Mouse (Mus musculus) adrenal gland, postnatal 36 days (tissue): ENCODE measurements around the gene Hibch. TPM values are rescaled to one million over a fixed set of nuclear protein-coding genes. Genes with fewer than 3 reads are reported as not detected.
A peak's percentile ranks its signal among the peaks of the same experiment; 100 is the strongest.
"Not testable (repeated sequence)": the region's sequence is repeated elsewhere in the genome, so short reads cannot be mapped to it uniquely, and the experiment has no call there.

Experiments
- DNase-seq, 2 experiments: peaks; one replicate each; pipeline ENCODE4 v3.0.0; 2021; ENCODE audit warnings: mixed read lengths in 1 of 2
- total RNA-seq, 2 experiments: library from RNA; stranded (reverse); gene quantifications; 2 replicates each; pipeline ENCODE4 v1.2.3; 2021

The Hibch gene
- total RNA-seq, 2 experiments from 2014 or later: 70.4 to 76.9 TPM

- no peak for DNase-seq
Observed at GRCm38 (mm10) chr1:52867876-52868275, 23.1 kb downstream of the Hibch start.

DNA sequence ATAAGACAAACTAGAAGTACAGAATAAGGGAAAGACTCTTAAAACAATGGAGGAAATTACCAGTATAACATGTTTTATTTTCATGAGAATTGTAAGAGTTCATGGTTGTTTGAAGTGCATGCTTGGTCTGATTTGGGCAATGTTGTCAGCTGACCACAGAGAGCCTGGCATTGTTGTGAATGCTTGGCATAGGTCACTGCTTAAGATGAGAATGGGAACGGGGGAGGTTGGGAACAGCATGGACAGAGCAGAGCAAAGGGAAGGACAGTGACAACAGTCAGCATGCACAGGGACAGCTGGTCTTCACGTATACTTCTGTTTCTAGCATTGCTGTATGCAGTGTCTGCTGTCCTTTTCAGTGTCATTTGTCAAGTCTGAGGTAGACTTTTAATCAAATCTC, 39.5 kb downstream of the Hibch start:
- DNase-seq: peak in 1 of 2 experiments; percentile 2

- no peak for DNase-seq
Observed at GRCm38 (mm10) chr1:52909783-52910182, 65.1 kb downstream of the Hibch start.

DNA sequence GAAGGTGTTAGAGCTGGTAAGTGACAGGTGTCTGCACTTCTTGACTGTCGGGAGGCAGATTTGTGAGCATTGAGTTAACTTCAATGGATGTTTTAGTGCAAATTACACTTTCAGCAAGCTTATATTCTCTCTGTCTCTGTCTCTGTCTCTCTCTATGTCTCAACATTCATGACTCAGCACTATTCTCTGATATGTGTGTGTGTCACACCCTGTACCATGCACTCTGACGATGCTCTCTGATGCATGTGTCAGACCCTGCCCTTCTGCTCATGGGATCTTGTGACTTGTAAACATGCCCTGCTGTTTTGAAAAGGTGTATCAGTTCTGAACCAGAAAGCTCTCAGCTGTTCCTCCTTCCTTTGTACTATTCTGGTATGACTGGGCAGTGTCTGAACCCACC, 71.9 kb downstream of the Hibch start:
- DNase-seq: no peak

DNA sequence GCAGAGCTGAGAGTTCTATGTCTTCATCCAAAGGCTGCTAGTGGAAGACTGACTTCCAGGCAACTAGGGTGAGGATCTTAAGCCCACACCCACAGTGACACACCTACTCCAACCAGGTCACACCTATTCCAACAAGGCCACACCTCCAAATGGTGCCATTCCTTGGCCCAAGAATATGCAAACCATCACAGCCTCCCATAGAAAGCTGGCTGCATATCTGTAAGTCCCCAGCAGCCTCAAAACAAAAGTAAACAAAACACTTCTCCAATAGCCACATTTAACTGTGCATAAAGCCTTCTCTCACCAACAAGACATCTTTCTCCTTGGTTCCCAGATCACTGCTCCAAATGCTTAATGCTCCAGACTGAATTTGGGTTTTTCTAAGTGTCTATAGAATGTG, 74.2 kb downstream of the Hibch start:
- DNase-seq: not testable (repeated sequence)

DNA sequence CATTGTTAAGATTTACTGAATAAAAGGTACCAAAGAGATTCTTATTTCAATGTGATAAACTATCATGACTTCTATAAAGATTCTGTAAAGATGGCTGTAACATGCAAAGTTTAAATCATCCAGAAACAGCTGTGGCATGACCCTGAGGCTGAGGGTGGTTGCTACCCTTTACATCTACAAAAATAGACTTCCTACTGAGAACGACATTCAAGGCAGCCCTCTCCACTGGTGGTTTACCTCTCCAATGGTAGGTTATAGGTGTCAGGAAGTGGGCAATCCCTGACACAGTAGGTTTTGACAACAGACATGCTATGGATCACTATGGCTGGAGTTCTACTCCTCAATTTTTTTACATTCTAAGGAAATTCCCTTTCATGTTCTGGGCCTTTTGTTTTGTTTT, 79.8 kb downstream of the Hibch start:
- not testable (repeated sequence) for DNase-seq

DNA sequence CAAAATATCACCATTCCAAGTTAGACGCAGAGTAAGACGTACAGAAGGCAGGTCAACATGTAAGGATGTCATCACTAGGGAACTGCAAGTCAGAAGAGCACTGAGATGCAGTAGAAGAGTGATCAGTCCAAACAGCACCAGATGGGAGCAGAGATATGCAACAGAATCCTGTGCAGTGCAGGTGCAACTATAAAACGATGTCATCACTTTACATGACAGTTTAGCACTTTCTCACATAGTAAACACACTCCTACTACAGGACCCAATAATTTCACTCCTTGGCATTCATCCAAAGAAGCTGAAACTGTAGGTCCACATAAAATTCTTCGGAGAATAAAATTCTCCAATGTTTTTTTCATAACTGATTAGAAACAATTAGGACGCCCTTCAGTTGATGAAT, 89.8 kb downstream of the Hibch start:
- no peak for DNase-seq

DNA sequence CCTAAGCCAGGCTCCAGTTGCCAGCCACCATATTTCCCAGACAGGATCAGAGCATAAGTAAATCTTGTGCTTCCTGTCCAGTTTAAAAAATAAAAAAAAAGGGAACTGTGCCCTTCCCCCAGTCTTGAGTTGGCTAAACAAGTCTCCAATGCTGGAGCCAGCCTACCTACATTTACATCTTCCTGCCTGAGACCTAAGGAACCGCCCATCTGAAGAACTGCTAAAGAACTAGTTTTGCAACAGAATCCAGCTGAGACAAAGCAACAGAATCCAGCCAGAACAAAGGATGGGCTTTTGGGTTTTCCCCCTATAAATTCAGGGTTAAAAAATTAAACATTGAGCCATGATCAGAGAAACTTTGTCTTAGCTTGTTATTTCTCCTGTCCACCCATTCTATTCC, 94.3 kb downstream of the Hibch start:
- DNase-seq: no peak

GRCm38 (mm10) chr1:52947895-52948294, 103.2 kb downstream of the Hibch start:
- no peak for DNase-seq

DNA sequence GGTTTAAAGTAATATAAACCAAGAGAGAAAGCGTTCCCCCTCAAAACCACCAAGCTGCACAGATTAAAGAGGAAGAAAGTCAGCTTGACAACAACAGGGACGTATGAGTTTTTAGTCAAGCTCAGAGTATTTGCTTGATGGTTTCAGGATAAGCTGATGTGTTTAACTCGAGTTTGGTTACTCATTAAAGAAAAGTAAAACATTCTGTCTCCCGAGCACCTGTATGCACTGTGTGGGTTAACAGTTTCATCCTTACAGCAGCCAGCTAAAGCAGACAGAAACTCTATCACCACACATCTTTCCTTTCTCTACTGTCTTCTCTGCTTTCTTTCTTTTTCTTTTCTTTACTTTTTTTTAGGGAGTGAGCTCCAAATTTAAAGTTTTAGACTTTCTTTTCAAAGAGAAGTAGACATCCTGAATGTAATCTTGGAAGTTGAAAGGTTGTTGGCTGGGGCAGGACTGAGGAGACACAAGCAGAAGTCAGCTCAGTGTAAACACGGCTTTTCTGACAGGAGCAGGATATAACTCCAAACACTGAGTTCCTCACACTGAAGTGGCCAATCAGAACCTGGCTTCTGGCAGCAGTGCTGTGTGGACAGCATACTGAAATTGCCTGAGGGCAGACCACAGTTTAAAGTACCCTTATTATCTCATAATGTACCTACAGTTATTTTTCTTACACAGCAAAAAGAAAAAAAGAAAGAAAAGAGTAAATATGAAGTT, 106.6 kb downstream of the Hibch start:
- peak in 1 of 2 experiments; percentile 2 for DNase-seq

GRCm38 (mm10) chr1:52952143-52952542, 107.4 kb downstream of the Hibch start:
- DNase-seq: no peak

DNA sequence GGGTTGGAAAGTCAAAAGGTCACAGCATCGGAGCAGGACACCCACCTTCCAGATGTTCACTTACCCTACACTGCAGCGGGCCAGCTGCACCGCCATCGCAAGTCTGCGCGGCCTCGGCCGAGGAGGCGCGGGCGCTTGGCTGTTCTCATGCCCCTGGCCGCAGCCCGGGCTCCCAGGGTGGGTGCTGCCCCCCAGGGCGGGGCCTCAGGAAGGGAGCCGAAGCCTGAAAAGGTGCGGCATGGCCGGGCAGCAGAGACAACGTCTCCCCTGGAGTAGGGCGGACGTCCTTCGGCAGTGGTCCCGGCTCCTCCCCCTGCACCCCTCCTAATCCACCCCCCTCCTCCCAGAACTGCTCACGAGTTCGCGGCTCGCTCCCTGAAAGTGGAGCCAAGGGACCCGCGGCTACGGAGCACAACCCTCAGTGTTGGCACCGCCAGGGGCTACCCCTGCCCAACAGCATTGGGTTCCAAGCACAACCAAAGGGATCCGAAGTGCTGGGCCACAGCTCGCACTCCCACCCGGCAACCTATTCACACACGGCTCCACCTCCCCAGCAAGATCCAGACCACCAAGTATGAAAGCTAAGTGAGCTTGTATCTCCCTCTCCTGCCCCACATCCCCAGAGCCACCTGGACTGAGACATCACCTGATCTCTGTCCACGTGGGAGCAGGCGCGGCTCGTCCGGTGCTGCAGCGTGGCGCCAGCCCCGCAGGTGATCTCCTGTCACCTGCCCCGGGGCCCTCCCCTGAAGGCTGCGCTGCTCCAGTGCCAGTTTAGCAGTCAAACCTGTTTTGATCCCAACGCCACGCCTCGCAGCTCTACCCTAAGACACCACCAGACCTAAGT, 108.0 kb downstream of the Hibch start:
- peak in 1 of 2 experiments; percentile 21 for DNase-seq

- DNase-seq: no peak
Observed at GRCm38 (mm10) chr1:52953548-52953947, 108.8 kb downstream of the Hibch start.

- DNase-seq: no peak
Observed at GRCm38 (mm10) chr1:52954456-52954855, 109.7 kb downstream of the Hibch start.

DNA sequence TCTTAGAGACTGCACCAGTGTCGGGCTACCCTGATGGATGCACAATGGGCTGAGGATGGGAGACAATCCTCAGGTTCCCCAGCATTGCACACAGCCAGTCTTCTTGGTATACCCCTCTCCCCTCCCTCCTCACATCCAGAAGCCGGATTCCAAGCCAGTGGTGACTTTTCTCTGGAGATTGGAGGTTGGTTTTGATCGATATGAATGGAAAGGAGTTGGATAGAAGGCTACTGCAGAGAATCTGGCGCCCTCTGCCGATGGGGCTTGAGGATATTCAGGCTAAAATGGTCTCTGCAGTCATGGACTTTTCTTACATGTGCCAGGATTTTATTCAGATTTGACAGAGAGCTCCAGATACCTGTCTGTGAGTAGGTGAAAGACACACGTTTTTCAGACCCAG, 110.4 kb downstream of the Hibch start:
- DNase-seq: peak; percentile 60 to 73

GRCm38 (mm10) chr1:52956746-52957145, 112.0 kb downstream of the Hibch start:
- no peak for DNase-seq

DNA sequence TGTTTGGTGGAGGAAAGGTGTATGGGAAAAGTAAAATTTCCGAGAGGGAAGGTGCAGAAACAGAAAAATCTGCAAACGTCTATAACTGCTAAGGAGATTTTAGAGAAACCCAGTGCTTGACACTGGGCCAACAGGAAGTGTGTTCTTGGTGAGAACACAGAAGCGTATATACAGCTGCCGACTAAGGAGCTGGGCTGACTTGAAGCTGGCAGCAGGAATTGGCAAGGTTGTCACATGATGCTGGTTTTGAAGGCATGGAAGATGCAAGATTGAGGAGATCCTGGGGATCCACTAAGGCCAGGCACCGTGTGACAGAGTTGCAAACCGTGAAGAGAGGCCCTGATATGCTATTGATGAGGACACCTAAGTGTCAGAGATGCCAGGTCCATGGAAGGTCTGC, 115.5 kb downstream of the Hibch start:
- no peak for DNase-seq

DNA sequence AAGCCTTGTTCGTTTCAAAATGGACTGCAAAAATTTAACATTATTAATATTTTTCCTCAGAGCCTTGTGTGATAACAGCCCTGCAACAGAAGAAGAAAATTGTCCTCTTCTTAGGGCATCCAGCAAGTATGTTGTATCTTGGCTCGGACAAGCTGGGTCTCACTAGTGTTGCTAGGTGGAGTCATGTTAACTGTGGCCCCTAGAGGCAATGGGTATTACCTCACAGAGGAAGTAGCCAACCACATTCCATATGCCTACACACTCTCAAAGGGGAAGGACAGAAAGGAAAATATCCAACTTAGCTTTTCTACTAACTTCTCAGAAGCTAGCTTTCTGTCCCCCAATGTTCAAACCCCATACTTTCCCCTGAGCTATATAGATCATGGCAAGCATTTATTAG, 118.4 kb downstream of the Hibch start:
- no peak for DNase-seq

GRCm38 (mm10) chr1:52964581-52964980, 119.9 kb downstream of the Hibch start:
- no peak for DNase-seq
